Mouse (Mus musculus): Measurements from ENCODE around the gene Enox1.

GRCm38 (mm10) chr14:77671961-77672360 is 515.4 kb downstream of the Enox1 start:
- TF ChIP-seq ZNF384 (IDR thresholded peaks at IDR 0.05; ENCODE audit: low read depth, low read length) (no peak), MAFK (IDR thresholded peaks at IDR 0.05; ENCODE audit: insufficient read depth, low read depth, low read length) (no peak), HCFC1 (IDR thresholded peaks at IDR 0.05; ENCODE audit: borderline replicate concordance, insufficient read depth, low read length) (no peak)
